Mouse (Mus musculus) heart, embryonic 15.5 days (tissue): ENCODE measurements around the gene Arsb. TPM values are rescaled to one million over a fixed set of nuclear protein-coding genes. Genes with fewer than 3 reads are reported as not detected.
"Not testable (repeated sequence)": the region's sequence is repeated elsewhere in the genome, so short reads cannot be mapped to it uniquely, and the experiment has no call there.

Experiments used
- ATAC-seq: fragments of 200-750 bp; cut with Nextera tagmentation; replicated peaks from 2 replicates; pipeline ENCODE4 v1.8.0; 2017; ENCODE audit warnings: low read depth, moderate TSS enrichment; ENCODE audit not compliant: insufficient number of reproducible peaks, insufficient read depth, low FRiP score
- H3K27ac ChIP-seq: fragments of 300-500 bp; sonication (generic); 2 replicates; pipeline ENCODE4 v1.5.1; 2015; ENCODE audit warnings: mild to moderate bottlenecking, inconsistent platforms
- H3K27me3 ChIP-seq: fragments of 300-500 bp; sonication (generic); 2 replicates; pipeline ENCODE4 v1.6.1; 2015; ENCODE audit warnings: inconsistent platforms
- H3K36me3 ChIP-seq: fragments of 300-500 bp; sonication (generic); 2 replicates; pipeline ENCODE4 v1.6.1; 2015; ENCODE audit warnings: mild to moderate bottlenecking, inconsistent platforms
- H3K4me1 ChIP-seq: fragments of 300-500 bp; sonication (generic); replicated peaks from 2 replicates; pipeline ENCODE4 v1.6.1; 2015; ENCODE audit warnings: inconsistent platforms
- H3K4me2 ChIP-seq: fragments of 300-500 bp; sonication (generic); 2 replicates; pipeline ENCODE4 v1.6.1; 2015; ENCODE audit warnings: inconsistent platforms, mild to moderate bottlenecking, moderate library complexity
- H3K4me3 ChIP-seq: fragments of 300-500 bp; sonication (generic); 2 replicates; pipeline ENCODE4 v1.5.1; 2015; ENCODE audit warnings: mild to moderate bottlenecking, inconsistent platforms
- H3K9ac ChIP-seq: fragments of 300-500 bp; sonication (generic); 2 replicates; pipeline ENCODE4 v1.6.1; 2015; ENCODE audit warnings: mild to moderate bottlenecking, inconsistent platforms
- H3K9me3 ChIP-seq: fragments of 300-500 bp; sonication (generic); replicated peaks from 2 replicates; pipeline ENCODE4 v1.6.1; 2016; ENCODE audit warnings: inconsistent platforms
- WGBS: fragments of 180-500 bp; shearing (Covaris S2); methylation state at CpG from one replicate; pipeline ENCODE4 v1.1.7; 2015; ENCODE audit warnings: mixed read lengths; 5-methylcytosine and 5-hydroxymethylcytosine counted together
- polyA plus RNA-seq: library from polyadenylated mRNA; unstranded; fragments of >200 nt; fragmentation: Nextera tagmentation; extraction: Ambion mirVana; gene quantifications from 2 replicates; pipeline ENCODE4 v1.2.1, GENCODE M21; 2015

The Arsb gene
- polyA plus RNA-seq, 1 experiment from 2014 or later, result 7.3 TPM

GRCm38 (mm10) chr13:93972423-93972822 lies 201.0 kb downstream of the Arsb start:
- Histone ChIP-seq H3K9ac (no peak overlapping the region), H3K4me3 (no peak overlapping the region), H3K27me3 (no peaks in the 10 kb centered on the region), H3K36me3 (no peaks in the 10 kb centered on the region), H3K27ac (no peak overlapping the region), H3K4me1 (no peaks in the 10 kb centered on the region), H3K9me3 (no peaks in the 10 kb centered on the region), H3K4me2 (no peak overlapping the region)
- no peak for ATAC-seq
- WGBS, result 67% methylated on average over 3 of the region's 3 CpGs

GRCm38 (mm10) chr13:93975668-93976067 lies 204.2 kb downstream of the Arsb start:
- Histone ChIP-seq H3K27me3 (no peaks in the 10 kb centered on the region), H3K4me3 (no peak overlapping the region), H3K36me3 (no peaks in the 10 kb centered on the region), H3K4me1 (no peaks in the 10 kb centered on the region), H3K9me3 (no peaks in the 10 kb centered on the region), H3K9ac (no peak overlapping the region), H3K27ac (no peak overlapping the region), H3K4me2 (no peak overlapping the region)
- ATAC-seq, result no peak
- 62% methylated on average over 5 of the region's 5 CpGs for WGBS

GRCm38 (mm10) chr13:93976897-93977530 lies 205.6 kb downstream of the Arsb start:
- Histone ChIP-seq H3K27ac (no peak overlapping the region), H3K4me2 (no peak overlapping the region), H3K9me3 (no peaks in the 10 kb centered on the region), H3K9ac (no peak overlapping the region), H3K4me3 (no peak overlapping the region), H3K27me3 (no peaks in the 10 kb centered on the region), H3K4me1 (0 out of 2 replicates have a peak, but pooled peaks cover 3% of the 10 kb centered on the region), H3K36me3 (no peaks in the 10 kb centered on the region)
- no peak for ATAC-seq
- 75% methylated on average over 10 of the region's 10 CpGs for WGBS

- Histone ChIP-seq H3K4me1 (peaks cover 16% of the 10 kb centered on the region; the same call in 1 of the 2 replicates), H3K9me3 (no peaks in the 10 kb centered on the region), H3K36me3 (no peaks in the 10 kb centered on the region), H3K9ac (no peak overlapping the region), H3K27me3 (no peaks in the 10 kb centered on the region), H3K27ac (no peak overlapping the region), H3K4me3 (no peak overlapping the region), H3K4me2 (no peak overlapping the region)
- no peak for ATAC-seq
- 80% methylated on average over 12 of the region's 12 CpGs for WGBS
Measured at GRCm38 (mm10) chr13:93978703-93979495, 207.5 kb downstream of the Arsb start.

- Histone ChIP-seq H3K4me2 (no peak overlapping the region), H3K4me1 (peaks cover 20% of the 10 kb centered on the region; the same call in 1 of the 2 replicates), H3K27me3 (no peaks in the 10 kb centered on the region), H3K27ac (no peak overlapping the region), H3K9ac (no peak overlapping the region), H3K4me3 (no peak overlapping the region), H3K36me3 (no peaks in the 10 kb centered on the region), H3K9me3 (no peaks in the 10 kb centered on the region)
- ATAC-seq, result no peak
- WGBS, result 76% methylated on average over 1 of the region's 1 CpGs
Measured at GRCm38 (mm10) chr13:93979754-93980153, 208.3 kb downstream of the Arsb start.

- peaks cover 28% of the 10 kb centered on the region for H3K4me1 ChIP-seq
- H3K27me3 ChIP-seq, result no peaks in the 10 kb centered on the region
- no peak overlapping the region for H3K4me2 ChIP-seq
- H3K4me3 ChIP-seq, result no peak overlapping the region
- H3K9ac ChIP-seq, result no peak overlapping the region
- no peaks in the 10 kb centered on the region for H3K9me3 ChIP-seq
- 75% methylated on average over 2 of the region's 2 CpGs for WGBS
- no peak overlapping the region for H3K27ac ChIP-seq
- no peak for ATAC-seq
- H3K36me3 ChIP-seq, result no peaks in the 10 kb centered on the region
Measured at GRCm38 (mm10) chr13:93984521-93984920, 213.1 kb downstream of the Arsb start.

GRCm38 (mm10) chr13:93985181-93985580 lies 213.8 kb downstream of the Arsb start:
- Histone ChIP-seq H3K36me3 (no peaks in the 10 kb centered on the region), H3K9me3 (no peaks in the 10 kb centered on the region), H3K4me3 (no peak overlapping the region), H3K27me3 (no peaks in the 10 kb centered on the region), H3K9ac (no peak overlapping the region), H3K4me2 (no peak overlapping the region), H3K27ac (no peak overlapping the region), H3K4me1 (peaks cover 35% of the 10 kb centered on the region)
- ATAC-seq, result no peak
- WGBS, result 74% methylated on average over 7 of the region's 7 CpGs

- H3K4me1 ChIP-seq, result peaks cover 40% of the 10 kb centered on the region
- not testable (repeated sequence) for ATAC-seq, H3K9ac ChIP-seq, H3K27ac ChIP-seq, H3K4me3 ChIP-seq, H3K9me3 ChIP-seq, H3K36me3 ChIP-seq, H3K27me3 ChIP-seq, H3K4me2 ChIP-seq
- 87% methylated on average over 8 of the region's 8 CpGs for whole genome bisulfite sequencing
Measured at GRCm38 (mm10) chr13:93985750-93986149, 214.3 kb downstream of the Arsb start.

GRCm38 (mm10) chr13:93987611-93988010 lies 216.2 kb downstream of the Arsb start:
- H3K27ac ChIP-seq, result no peak overlapping the region
- 70% methylated on average over 7 of the region's 7 CpGs for WGBS

GRCm38 (mm10) chr13:93989208-93989607 lies 217.8 kb downstream of the Arsb start:
- Histone ChIP-seq H3K27ac (peak overlapping the region; percentile 62), H3K9ac (no peak overlapping the region), H3K4me3 (no peak overlapping the region), H3K27me3 (no peaks in the 10 kb centered on the region), H3K4me1 (peaks cover 34% of the 10 kb centered on the region), H3K9me3 (no peaks in the 10 kb centered on the region), H3K36me3 (no peaks in the 10 kb centered on the region), H3K4me2 (peak overlapping the region; percentile 7; the same call in 1 of the 2 replicates)
- 26% methylated on average over 4 of the region's 4 CpGs for WGBS
- no peak for ATAC-seq

More at GRCm38 (mm10) chr13:93987611-93988010, 216.2 kb downstream of the Arsb start:
- Histone ChIP-seq H3K4me1 (peaks cover 37% of the 10 kb centered on the region), H3K36me3 (no peaks in the 10 kb centered on the region), H3K27me3 (no peaks in the 10 kb centered on the region), H3K9ac (no peak overlapping the region), H3K9me3 (no peaks in the 10 kb centered on the region), H3K4me2 (no peak overlapping the region), H3K4me3 (no peak overlapping the region)
- no peak for ATAC-seq

GRCm38 (mm10) chr13:93989736-93990611 lies 218.5 kb downstream of the Arsb start:
- H3K4me2 ChIP-seq, result peak overlapping the region; percentile 7; the same call in 1 of the 2 replicates
- H3K4me3 ChIP-seq, result no peak overlapping the region
- H3K9me3 ChIP-seq, result no peaks in the 10 kb centered on the region
- H3K36me3 ChIP-seq, result no peaks in the 10 kb centered on the region
- H3K9ac ChIP-seq, result no peak overlapping the region
- 0 out of 2 replicates have a peak, but pooled peaks have one; percentile 12 for ATAC-seq
- no peaks in the 10 kb centered on the region for H3K27me3 ChIP-seq
- peaks cover 29% of the 10 kb centered on the region for H3K4me1 ChIP-seq
- 57% methylated on average over 11 of the region's 11 CpGs for WGBS
- H3K27ac ChIP-seq, result peak overlapping the region; percentile 62
